Mouse (Mus musculus): ENCODE measurements around the gene Prex1. TPM values are rescaled to one million over a fixed set of nuclear protein-coding genes. Genes with fewer than 3 reads are reported as not detected.

Prex1 gene
- total RNA-seq, 2 experiments from 2014 or later = 18.2 to 19.4 TPM

GRCm38 (mm10) chr2:166727790-166728189 lies 14.2 kb upstream of the Prex1 start:
- DNase-seq (ENCODE audit: low spot score in 2 of 2) = no peak

- no peak for DNase-seq (ENCODE audit: low spot score in 2 of 2)
Observed at GRCm38 (mm10) chr2:166726891-166727290, 13.3 kb upstream of the Prex1 start.

- DNase-seq (ENCODE audit: low spot score in 2 of 2) = no peak
Observed at GRCm38 (mm10) chr2:166720416-166720815, 6.8 kb upstream of the Prex1 start.

- DNase-seq (ENCODE audit: low spot score in 2 of 2) = no peak
Observed at GRCm38 (mm10) chr2:166719930-166720305, 6.3 kb upstream of the Prex1 start.

GRCm38 (mm10) chr2:166719301-166719929 lies 5.8 kb upstream of the Prex1 start:
- no peak for DNase-seq (ENCODE audit: low spot score in 2 of 2)

GRCm38 (mm10) chr2:166716067-166716466 lies 2.4 kb upstream of the Prex1 start:
- DNase-seq (ENCODE audit: low spot score in 2 of 2) = no peak

GRCm38 (mm10) chr2:166714427-166714699 lies 731 bp upstream of the Prex1 start:
- no peak for DNase-seq (ENCODE audit: low spot score in 2 of 2)

- peak; percentile 29 to 60 for DNase-seq (ENCODE audit: low spot score in 2 of 2)
Observed at GRCm38 (mm10) chr2:166712801-166713689, 587 bp downstream of the Prex1 start.

- no peak for DNase-seq (ENCODE audit: low spot score in 2 of 2)
Observed at GRCm38 (mm10) chr2:166712310-166712709, 1.3 kb downstream of the Prex1 start.

- no peak for DNase-seq (ENCODE audit: low spot score in 2 of 2)
Observed at GRCm38 (mm10) chr2:166711681-166712132, 1.9 kb downstream of the Prex1 start.

GRCm38 (mm10) chr2:166709883-166710282 lies 3.7 kb downstream of the Prex1 start:
- DNase-seq (ENCODE audit: low spot score in 2 of 2) = no peak

- DNase-seq (ENCODE audit: low spot score in 2 of 2) = no peak
Observed at GRCm38 (mm10) chr2:166708304-166708703, 5.3 kb downstream of the Prex1 start.

- DNase-seq (ENCODE audit: low spot score in 2 of 2) = no peak
Observed at GRCm38 (mm10) chr2:166706526-166706925, 7.1 kb downstream of the Prex1 start.

GRCm38 (mm10) chr2:166703491-166703890 lies 10.1 kb downstream of the Prex1 start:
- DNase-seq (ENCODE audit: low spot score in 2 of 2) = no peak

- no peak for DNase-seq (ENCODE audit: low spot score in 2 of 2)
Observed at GRCm38 (mm10) chr2:166702113-166702445, 11.6 kb downstream of the Prex1 start.

GRCm38 (mm10) chr2:166701248-166702112 lies 12.2 kb downstream of the Prex1 start:
- no peak for DNase-seq (ENCODE audit: low spot score in 2 of 2)

- no peak for DNase-seq (ENCODE audit: low spot score in 2 of 2)
Observed at GRCm38 (mm10) chr2:166700732-166701131, 12.9 kb downstream of the Prex1 start.

- no peak for DNase-seq (ENCODE audit: low spot score in 2 of 2)
Observed at GRCm38 (mm10) chr2:166700116-166700515, 13.5 kb downstream of the Prex1 start.

- DNase-seq (ENCODE audit: low spot score in 2 of 2) = no peak
Observed at GRCm38 (mm10) chr2:166699552-166699951, 14.1 kb downstream of the Prex1 start.

GRCm38 (mm10) chr2:166694616-166695015 lies 19.0 kb downstream of the Prex1 start:
- DNase-seq (ENCODE audit: low spot score in 2 of 2) = no peak

GRCm38 (mm10) chr2:166693394-166693793 lies 20.2 kb downstream of the Prex1 start:
- DNase-seq (ENCODE audit: low spot score in 2 of 2) = no peak

All from gastrocnemius, postnatal 4 days (tissue).